Mouse (Mus musculus) stomach, postnatal 0 days (tissue): ENCODE data around the gene Col17a1. TPM values are rescaled to one million over a fixed set of nuclear protein-coding genes. Genes with fewer than 3 reads are reported as not detected.

Experiments
- ATAC-seq: fragments of 200-750 bp; cut with Nextera tagmentation; 2 replicates; pipeline ENCODE4 v1.8.0; 2017; ENCODE audit not compliant: low FRiP score, low TSS enrichment
- DNase-seq: peaks from one replicate; pipeline ENCODE4 v3.0.0-alpha.2; 2016; ENCODE audit warnings: low spot score
- H3K27ac ChIP-seq: fragments of 300-500 bp; sonication (generic); replicated peaks from 2 replicates; pipeline ENCODE4 v1.5.1; 2014; ENCODE audit warnings: mild to moderate bottlenecking, control low read depth
- H3K27me3 ChIP-seq: fragments of 300-500 bp; sonication (generic); 2 replicates; pipeline ENCODE4 v1.6.1; 2014; ENCODE audit warnings: low read length; ENCODE audit not compliant: control insufficient read depth, insufficient read depth
- H3K36me3 ChIP-seq: fragments of 300-500 bp; sonication (generic); 2 replicates; pipeline ENCODE4 v1.6.1; 2014; ENCODE audit warnings: low read length, mixed read lengths; ENCODE audit not compliant: control insufficient read depth, insufficient read depth
- H3K4me1 ChIP-seq: fragments of 300-500 bp; sonication (generic); replicated peaks from 2 replicates; pipeline ENCODE4 v1.6.1; 2014; ENCODE audit warnings: antibody characterized with exemption; ENCODE audit not compliant: control insufficient read depth, insufficient read depth
- H3K4me2 ChIP-seq: fragments of 300-500 bp; sonication (generic); replicated peaks from 2 replicates; pipeline ENCODE4 v1.6.1; 2014; ENCODE audit warnings: low read depth, mild to moderate bottlenecking, control low read depth, moderate library complexity
- H3K4me3 ChIP-seq: fragments of 300-500 bp; sonication (generic); 2 replicates; pipeline ENCODE4 v1.5.1; 2014; ENCODE audit warnings: low read depth, low read length, control low read depth
- H3K9ac ChIP-seq: fragments of 300-500 bp; sonication (generic); 2 replicates; pipeline ENCODE4 v1.6.1; 2014; ENCODE audit warnings: mild to moderate bottlenecking, low read length, control low read depth, mixed read lengths
- H3K9me3 ChIP-seq: fragments of 300-500 bp; sonication (generic); 2 replicates; pipeline ENCODE4 v1.6.1; 2016; ENCODE audit warnings: low read length; ENCODE audit not compliant: control insufficient read depth
- CTCF ChIP-seq: IDR thresholded peaks from 2 replicates; pipeline ENCODE4 v1.5.1; 2016; ENCODE audit warnings: antibody characterized with exemption, low read depth, mild to moderate bottlenecking, moderate library complexity
- EP300 ChIP-seq: optimal IDR thresholded peaks from 2 replicates; pipeline ENCODE3; 2016; ENCODE audit warnings: antibody characterized with exemption
- WGBS: fragments of 180-500 bp; shearing (Covaris S2); extraction: QIAGEN DNeasy Blood & Tissue Kit; methylation state at CpG from one replicate; pipeline ENCODE4 v1.1.7; 2014; 5-methylcytosine and 5-hydroxymethylcytosine counted together
- polyA plus RNA-seq: library from polyadenylated mRNA; unstranded; fragments of >200 nt; fragmentation: Nextera tagmentation; extraction: Ambion mirVana; gene quantifications from 2 replicates; pipeline ENCODE4 v1.2.1, GENCODE M21; 2015

Col17a1 gene
- polyA plus RNA-seq, 1 experiment from 2014 or later = 13.9 TPM

- TF ChIP-seq EP300 (no peak), CTCF (no peak)
- Histone ChIP-seq H3K9ac (no peak overlapping the region), H3K4me2 (no peak overlapping the region), H3K27ac (no peak overlapping the region), H3K9me3 (no peaks in the 10 kb centered on the region), H3K4me3 (no peak overlapping the region), H3K4me1 (no peaks in the 10 kb centered on the region; the same call in 1 of the 2 replicates), H3K27me3 (no peaks in the 10 kb centered on the region), H3K36me3 (no peaks in the 10 kb centered on the region)
- DNase-seq (no peak), ATAC-seq (no peak)
- 95% methylated on average over 8 of the region's 8 CpGs for WGBS
Observed at GRCm38 (mm10) chr19:47696411-47696810, 4.5 kb upstream of the Col17a1 start.

GRCm38 (mm10) chr19:47695725-47696124, 3.8 kb upstream of the Col17a1 start:
- no peak for TF ChIP-seq EP300
- no peak for TF ChIP-seq CTCF
- DNase-seq = no peak
- Histone ChIP-seq H3K9me3 (no peaks in the 10 kb centered on the region), H3K9ac (no peak overlapping the region), H3K4me2 (no peak overlapping the region), H3K36me3 (no peaks in the 10 kb centered on the region), H3K27ac (no peak overlapping the region), H3K4me3 (no peak overlapping the region), H3K4me1 (no peaks in the 10 kb centered on the region), H3K27me3 (no peaks in the 10 kb centered on the region)
- WGBS = 88% methylated on average over 6 of the region's 6 CpGs
- ATAC-seq = no peak

GRCm38 (mm10) chr19:47689592-47689991, 2.3 kb downstream of the Col17a1 start:
- WGBS = 72% methylated on average over 7 of the region's 7 CpGs

GRCm38 (mm10) chr19:47678675-47679074, 13.2 kb downstream of the Col17a1 start:
- Histone ChIP-seq H3K4me1 (no peaks in the 10 kb centered on the region), H3K9ac (no peak overlapping the region), H3K36me3 (no peaks in the 10 kb centered on the region), H3K27ac (no peak overlapping the region), H3K4me2 (no peak overlapping the region), H3K9me3 (no peaks in the 10 kb centered on the region), H3K4me3 (no peak overlapping the region), H3K27me3 (no peaks in the 10 kb centered on the region)
- WGBS = 65% methylated on average over 12 of the region's 12 CpGs
- DNase-seq = no peak
- ATAC-seq = no peak
- TF ChIP-seq CTCF = no peak

More at GRCm38 (mm10) chr19:47689592-47689991, 2.3 kb downstream of the Col17a1 start:
- H3K27me3 ChIP-seq = no peaks in the 10 kb centered on the region
- no peak overlapping the region for H3K9ac ChIP-seq
- no peaks in the 10 kb centered on the region for H3K36me3 ChIP-seq
- ATAC-seq = no peak
- no peak overlapping the region for H3K4me3 ChIP-seq
- no peaks in the 10 kb centered on the region for H3K9me3 ChIP-seq
- no peak overlapping the region for H3K27ac ChIP-seq
- H3K4me1 ChIP-seq = no peaks in the 10 kb centered on the region
- no peak overlapping the region for H3K4me2 ChIP-seq
- TF ChIP-seq EP300 (no peak), CTCF (no peak)
- DNase-seq = no peak

GRCm38 (mm10) chr19:47674419-47674818, 17.5 kb downstream of the Col17a1 start:
- WGBS = 46% methylated on average over 8 of the region's 8 CpGs
- peak; percentile 76 for TF ChIP-seq CTCF
- no peak for TF ChIP-seq EP300

GRCm38 (mm10) chr19:47668399-47668798, 23.5 kb downstream of the Col17a1 start:
- no peak; the same call in 1 of the 2 replicates for ATAC-seq
- TF ChIP-seq CTCF = no peak
- TF ChIP-seq EP300 = no peak

More at GRCm38 (mm10) chr19:47674419-47674818, 17.5 kb downstream of the Col17a1 start:
- Histone ChIP-seq H3K4me2 (no peak overlapping the region), H3K27ac (no peak overlapping the region), H3K4me1 (no peaks in the 10 kb centered on the region), H3K9me3 (no peaks in the 10 kb centered on the region), H3K4me3 (no peak overlapping the region), H3K27me3 (no peaks in the 10 kb centered on the region), H3K9ac (no peak overlapping the region), H3K36me3 (no peaks in the 10 kb centered on the region)
- DNase-seq (peak; percentile 49), ATAC-seq (no peak; the same call in 1 of the 2 replicates)

More at GRCm38 (mm10) chr19:47668399-47668798, 23.5 kb downstream of the Col17a1 start:
- H3K27ac ChIP-seq = no peak overlapping the region
- H3K27me3 ChIP-seq = no peaks in the 10 kb centered on the region
- no peaks in the 10 kb centered on the region for H3K9me3 ChIP-seq
- H3K4me1 ChIP-seq = no peaks in the 10 kb centered on the region
- H3K4me3 ChIP-seq = no peak overlapping the region
- 61% methylated on average over 9 of the region's 9 CpGs for whole genome bisulfite sequencing
- DNase-seq = no peak
- no peak overlapping the region for H3K9ac ChIP-seq
- H3K36me3 ChIP-seq = no peaks in the 10 kb centered on the region
- H3K4me2 ChIP-seq = no peak overlapping the region
